Comparison of ENCODE assay signal across 7 mouse cellular contexts in the genomic region with DNA sequence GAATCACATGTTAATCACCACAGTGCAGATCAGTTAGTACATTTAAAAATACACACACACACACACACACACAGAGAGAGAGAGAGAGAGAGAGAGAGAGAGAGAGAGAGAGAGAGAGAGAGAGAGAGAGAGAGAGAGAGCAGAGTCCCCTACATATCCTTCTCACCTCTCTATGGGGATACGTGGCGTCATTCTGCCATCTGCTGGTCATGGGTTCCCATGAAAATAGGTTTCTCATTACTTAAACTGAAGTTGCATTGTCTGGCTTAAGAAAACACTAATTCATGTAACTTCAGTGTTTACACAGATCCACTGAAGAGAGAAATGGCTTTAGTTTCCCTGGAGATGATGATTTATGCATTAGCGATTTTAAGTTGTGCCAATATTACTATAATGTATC.
DNase-seq lines count a peak whose midpoint lies in the region; ATAC-seq and TF ChIP-seq lines count a peak whose summit lies in the region.
"Not testable (repeated sequence)": the region's sequence is repeated elsewhere in the genome, so short reads cannot be mapped to it uniquely, and the experiment has no call there.

No protein-coding gene starts in this region.

- not testable (repeated sequence) for H3K79me2 ChIP-seq in MEL (ENCODE audit: control insufficient read depth, insufficient read depth, low read length, poor library complexity)

- H3K9me3 ChIP-seq in MEL (replicated peaks; ENCODE audit: insufficient read depth, low read length), result not testable (repeated sequence)

- not testable (repeated sequence) for TF ChIP-seq CTCF in MEL (IDR thresholded peaks at IDR 0.05 in 2 of 3, conservative IDR thresholded peaks at IDR 0.05 in 1 of 3; ENCODE audit: control insufficient read depth in 1 of 3, insufficient read depth in 1 of 3, low read depth in 2 of 3, low read length in 3 of 3, poor library complexity in 1 of 3, severe bottlenecking in 1 of 3); spleen, adult 2 months (IDR thresholded peaks at IDR 0.05; ENCODE audit: extremely low read depth, insufficient read depth, insufficient read length, insufficient replicate concordance)

- not testable (repeated sequence) for H3K4me3 ChIP-seq in MEL (ENCODE audit: control insufficient read depth in 1 of 2, insufficient read depth in 1 of 2, low read depth in 2 of 2, low read length in 2 of 2); spleen, adult 2 months (ENCODE audit: extremely low read depth, insufficient read depth, insufficient read length)

- not testable (repeated sequence) for H3K27me3 ChIP-seq in MEL (ENCODE audit: control insufficient read depth in 1 of 2, insufficient read depth in 2 of 2, low read length in 2 of 2); spleen, adult 2 months (ENCODE audit: control insufficient read depth, insufficient read depth, low read length)

- H3K9ac ChIP-seq in MEL (ENCODE audit: control insufficient read depth, low read depth, low read length, poor library complexity, severe bottlenecking), result not testable (repeated sequence)

- not testable (repeated sequence) for H3K36me3 ChIP-seq in MEL (ENCODE audit: control insufficient read depth in 1 of 2, insufficient read depth in 2 of 2, low read length in 2 of 2); spleen, adult 2 months (ENCODE audit: control insufficient read depth, insufficient read depth, low read length)

- H3K27ac ChIP-seq in MEL (ENCODE audit: control insufficient read depth, low read depth, low read length); spleen, adult 2 months (ENCODE audit: insufficient read depth, low read length): not testable (repeated sequence)

- WGBS in spleen, adult 2 months, result 28% methylated on average over 3 of the region's 3 CpGs

- H3K4me1 ChIP-seq in MEL (ENCODE audit: control insufficient read depth in 1 of 2, insufficient read depth in 2 of 2, low read length in 2 of 2); spleen, adult 2 months (ENCODE audit: control insufficient read depth, insufficient read depth, insufficient read length): not testable (repeated sequence)

- TF ChIP-seq RAD21 in MEL (IDR thresholded peaks at IDR 0.05; ENCODE audit: low read depth, low read length), result peak; percentile 9

- not testable (repeated sequence) for TF ChIP-seq EP300 in MEL (IDR thresholded peaks at IDR 0.05; ENCODE audit: low read depth in 1 of 2, low read length in 2 of 2)

- not testable (repeated sequence) for TF ChIP-seq POLR2A in MEL (IDR thresholded peaks at IDR 0.05; ENCODE audit: control insufficient read depth in 1 of 2, insufficient read depth in 1 of 2, low read depth in 1 of 2, low read length in 2 of 2, poor library complexity in 1 of 2); spleen, adult 2 months (IDR thresholded peaks at IDR 0.05; ENCODE audit: low read depth, low read length)

- 0 out of 4 replicates have a peak, but pooled peaks have one; percentile 53 to 58 for ATAC-seq in hematopoietic stem cell, adult 5-6 weeks (replicated peaks in 1 of 2; ENCODE audit: insufficient read depth in 1 of 2, low FRiP score in 2 of 2, low TSS enrichment in 1 of 2, low read depth in 1 of 2, poor library complexity in 2 of 2, severe bottlenecking in 2 of 2)
- ATAC-seq in megakaryocyte, adult 5-6 weeks (ENCODE audit: poor library complexity, severe bottlenecking), result peak; percentile 95

- DNase-seq in CD4-positive, CD25-positive, alpha-beta regulatory T cell, adult 2 months (ENCODE audit: low read depth, low spot score), result peak; percentile 61
- not testable (repeated sequence) for DNase-seq in MEL (ENCODE audit: low read depth, low spot score)
- peak; percentile 0 to 1 for DNase-seq in adrenal gland, postnatal 36 days
- peak; percentile 5 to 24 for DNase-seq in spleen, adult 2 months (ENCODE audit: low read depth in 1 of 2, low spot score in 2 of 2)
- peak; percentile 42 for DNase-seq in thymus, postnatal 14 days
